Comparison of ENCODE assay signal across 16 mouse cellular contexts in genomic region chr19:20875881-20876280, GRCm38 (mm10).
"Had no signal": no experiment of that assay in that cellular context is flagged by ENCODE, and none has a peak within 500 bp of the region (broad histone marks: within the 10 kb centered on the region; RNA-seq: fewer than 3 reads in every experiment).

No protein-coding gene starts in this region.

- H3K4me3 ChIP-seq: limb, embryonic 13.5 days; megakaryocyte, embryonic 14.5 days; midbrain, embryonic 15.5 days; neural tube, embryonic 13.5 days had no signal

- H3K9ac ChIP-seq: limb, embryonic 13.5 days; liver, embryonic 14.5 days; midbrain, embryonic 15.5 days; neural tube, embryonic 13.5 days had no signal

- H3K9me3 ChIP-seq: limb, embryonic 13.5 days; midbrain, embryonic 15.5 days; neural tube, embryonic 13.5 days had no signal

- H3K36me3 ChIP-seq: limb, embryonic 13.5 days; midbrain, embryonic 15.5 days; neural tube, embryonic 13.5 days had no signal

- H3K4me2 ChIP-seq: limb, embryonic 13.5 days; midbrain, embryonic 11.5 days; midbrain, embryonic 15.5 days; neural tube, embryonic 13.5 days had no signal

- ATAC-seq: midbrain, embryonic 15.5 days had no signal

- DNase-seq: kidney, adult 11 months; kidney, adult 9 months; kidney, postnatal 36 days; left cerebral cortex, postnatal 4 days; lung, adult 18-20 months; lung, postnatal 4 days; right cerebral cortex, adult 18-20 months; right cerebral cortex, postnatal 25 days had no signal

- H3K27ac ChIP-seq: kidney, postnatal 0 days; limb, embryonic 13.5 days; liver, embryonic 14.5 days; midbrain, embryonic 15.5 days; neural tube, embryonic 13.5 days; stomach, postnatal 0 days had no signal

- H3K4me1 ChIP-seq: limb, embryonic 13.5 days; midbrain, embryonic 15.5 days; neural tube, embryonic 13.5 days had no signal

- H3K27me3 ChIP-seq: limb, embryonic 13.5 days; megakaryocyte, embryonic 14.5 days; midbrain, embryonic 15.5 days; neural tube, embryonic 13.5 days had no signal
